Mouse (Mus musculus): ENCODE data around the gene Lbh.

GRCm38 (mm10) chr17:72960243-72960642 lies 42.1 kb downstream of the Lbh start:
- TF ChIP-seq CTCF (IDR thresholded peaks at IDR 0.05; ENCODE audit: extremely low read depth, insufficient read depth, low read length) (no peak), POLR2A (IDR thresholded peaks at IDR 0.05; ENCODE audit: extremely low read depth, insufficient read depth, low read length) (no peak)

Measured in cortical plate, adult 2 months (tissue).